Mouse (Mus musculus) midbrain, embryonic 16.5 days (tissue): ENCODE data around the gene Atp10b. TPM values are rescaled to one million over a fixed set of nuclear protein-coding genes. Genes with fewer than 3 reads are reported as not detected.

Experiments
- ATAC-seq: fragments of 200-750 bp; cut with Nextera tagmentation; 2 replicates; pipeline ENCODE4 v1.8.0; 2017; ENCODE audit warnings: moderate TSS enrichment
- H3K27ac ChIP-seq: fragments of 300-500 bp; sonication (generic); 2 replicates; pipeline ENCODE4 v1.5.1; 2014; ENCODE audit warnings: mild to moderate bottlenecking, low read length, mixed read lengths
- H3K27me3 ChIP-seq: fragments of 300-500 bp; sonication (generic); 2 replicates; pipeline ENCODE4 v1.6.1; 2014; ENCODE audit warnings: low read depth, low read length, mixed read lengths; ENCODE audit not compliant: control insufficient read depth, insufficient read depth
- H3K36me3 ChIP-seq: fragments of 300-500 bp; sonication (generic); 2 replicates; pipeline ENCODE4 v1.6.1; 2014; ENCODE audit warnings: mild to moderate bottlenecking, low read length, moderate library complexity, mixed read lengths; ENCODE audit not compliant: control insufficient read depth, insufficient read depth
- H3K4me1 ChIP-seq: fragments of 300-500 bp; sonication (generic); 2 replicates; pipeline ENCODE4 v1.6.1; 2014; ENCODE audit warnings: mild to moderate bottlenecking, low read length, mixed read lengths; ENCODE audit not compliant: control insufficient read depth, insufficient read depth
- H3K4me2 ChIP-seq: fragments of 300-500 bp; sonication (generic); 2 replicates; pipeline ENCODE4 v1.6.1; 2014; ENCODE audit warnings: mild to moderate bottlenecking, low read length, mixed read lengths
- H3K4me3 ChIP-seq: fragments of 300-500 bp; sonication (generic); 2 replicates; pipeline ENCODE4 v1.5.1; 2014; ENCODE audit warnings: low read depth, mild to moderate bottlenecking, low read length, moderate library complexity, mixed read lengths
- H3K9ac ChIP-seq: fragments of 300-500 bp; sonication (generic); 2 replicates; pipeline ENCODE4 v1.6.1; 2014; ENCODE audit warnings: low read depth, low read length, mixed read lengths
- H3K9me3 ChIP-seq: fragments of 300-500 bp; sonication (generic); replicated peaks from 2 replicates; pipeline ENCODE4 v1.6.1; 2014; ENCODE audit warnings: mild to moderate bottlenecking, low read length, mixed read lengths; ENCODE audit not compliant: control insufficient read depth, poor library complexity, severe bottlenecking
- WGBS: fragments of 180-500 bp; shearing (Covaris S2); extraction: QIAGEN DNeasy Blood & Tissue Kit; methylation state at CpG from one replicate; pipeline ENCODE4 v1.1.7; 2014; 5-methylcytosine and 5-hydroxymethylcytosine counted together
- polyA plus RNA-seq: library from polyadenylated mRNA; unstranded; fragments of >200 nt; fragmentation: Nextera tagmentation; extraction: Ambion mirVana; gene quantifications from 2 replicates; pipeline ENCODE4 v1.2.1, GENCODE M21; 2015

Atp10b gene
- polyA plus RNA-seq, 1 experiment from 2014 or later = 0.28 TPM

GRCm38 (mm10) chr11:43263548-43264218, 114.0 kb downstream of the Atp10b start:
- Histone ChIP-seq H3K27ac (no peak overlapping the region), H3K9ac (no peak overlapping the region), H3K4me2 (no peak overlapping the region), H3K4me3 (no peak overlapping the region), H3K9me3 (no peaks in the 10 kb centered on the region), H3K27me3 (no peaks in the 10 kb centered on the region), H3K36me3 (no peaks in the 10 kb centered on the region), H3K4me1 (no peaks in the 10 kb centered on the region)
- ATAC-seq = no peak; the same call in 1 of the 2 replicates
- 46% methylated on average over 3 of the region's 3 CpGs for WGBS

DNA sequence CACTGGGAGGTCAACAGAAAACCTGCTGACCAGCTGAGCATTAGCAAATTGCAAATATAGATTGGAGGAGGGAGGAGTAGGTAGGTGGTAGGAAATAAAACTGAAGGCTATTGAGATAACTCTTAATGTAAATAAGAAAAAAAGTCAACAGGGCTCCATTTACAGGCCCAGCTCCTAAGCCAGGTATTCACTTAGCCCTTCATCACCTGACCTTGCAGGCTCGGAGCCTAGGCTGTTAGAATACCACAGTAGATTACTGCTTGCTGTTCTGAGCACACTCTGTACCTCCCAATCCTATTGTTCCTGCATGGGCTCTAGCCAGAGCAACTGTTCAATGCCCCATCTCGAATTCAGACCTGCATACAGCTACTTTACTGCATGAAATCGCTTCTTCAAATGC, 117.8 kb downstream of the Atp10b start:
- Histone ChIP-seq H3K9me3 (no peaks in the 10 kb centered on the region), H3K9ac (no peak overlapping the region), H3K4me1 (peaks cover 18% of the 10 kb centered on the region), H3K4me2 (no peak overlapping the region), H3K27ac (no peak overlapping the region), H3K36me3 (no peaks in the 10 kb centered on the region), H3K4me3 (no peak overlapping the region), H3K27me3 (no peaks in the 10 kb centered on the region)
- WGBS = 83% methylated on average over 3 of the region's 3 CpGs
- no peak for ATAC-seq

DNA sequence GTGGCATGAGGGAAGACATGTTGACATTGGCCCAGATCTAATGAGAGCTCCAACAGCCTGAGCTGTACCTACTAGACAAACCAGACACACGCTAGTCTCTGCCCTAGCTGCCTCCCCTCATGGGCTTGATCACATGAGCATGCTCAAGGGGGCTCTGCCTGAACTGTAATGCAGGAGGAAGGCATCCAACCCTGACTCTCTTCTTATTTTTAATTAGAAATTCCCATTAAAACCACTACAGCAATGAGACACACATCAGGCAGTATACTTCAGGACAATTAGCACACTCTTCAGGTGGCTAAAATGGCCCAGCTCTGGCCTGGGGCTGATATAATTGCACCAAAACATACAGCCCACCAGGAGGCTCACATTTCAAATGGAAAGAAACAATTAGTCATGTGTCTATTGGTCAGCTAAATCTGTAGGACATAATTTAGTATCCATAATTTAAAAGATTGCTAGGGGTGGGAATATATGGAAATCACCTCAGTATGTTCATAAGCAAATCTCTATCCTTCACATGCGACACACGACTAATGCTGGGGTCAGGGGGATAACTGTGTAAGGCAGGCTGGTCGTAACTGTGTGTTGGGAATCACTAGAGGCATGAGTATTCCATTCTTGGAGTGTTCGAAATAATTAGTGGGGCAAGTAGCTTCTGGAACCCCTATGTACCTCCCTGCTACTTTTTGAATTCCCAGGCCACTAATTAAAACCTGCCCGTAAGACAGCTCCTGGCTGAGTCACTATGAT, 120.0 kb downstream of the Atp10b start:
- peak overlapping the region; percentile 81 for H3K27ac ChIP-seq
- H3K4me1 ChIP-seq = peaks cover 18% of the 10 kb centered on the region
- H3K36me3 ChIP-seq = no peaks in the 10 kb centered on the region
- 22% methylated on average over 6 of the region's 6 CpGs for WGBS
- no peaks in the 10 kb centered on the region for H3K9me3 ChIP-seq
- ATAC-seq = peak; percentile 92
- peak overlapping the region; percentile 48 for H3K4me2 ChIP-seq
- H3K27me3 ChIP-seq = no peaks in the 10 kb centered on the region
- H3K9ac ChIP-seq = peak overlapping the region; percentile 14; the same call in 1 of the 2 replicates
- H3K4me3 ChIP-seq = no peak overlapping the region

- H3K27me3 ChIP-seq = no peaks in the 10 kb centered on the region
- peaks cover 18% of the 10 kb centered on the region for H3K4me1 ChIP-seq
- H3K4me2 ChIP-seq = peak overlapping the region; percentile 48
- H3K27ac ChIP-seq = peak overlapping the region; percentile 81
- WGBS = 20% methylated on average over 10 of the region's 10 CpGs
- no peaks in the 10 kb centered on the region for H3K9me3 ChIP-seq
- H3K4me3 ChIP-seq = no peak overlapping the region; the same call in 1 of the 2 replicates
- ATAC-seq = peak; percentile 93
- no peaks in the 10 kb centered on the region for H3K36me3 ChIP-seq
- H3K9ac ChIP-seq = peak overlapping the region; percentile 14; the same call in 1 of the 2 replicates
Measured at GRCm38 (mm10) chr11:43270256-43270806, 120.7 kb downstream of the Atp10b start.

DNA sequence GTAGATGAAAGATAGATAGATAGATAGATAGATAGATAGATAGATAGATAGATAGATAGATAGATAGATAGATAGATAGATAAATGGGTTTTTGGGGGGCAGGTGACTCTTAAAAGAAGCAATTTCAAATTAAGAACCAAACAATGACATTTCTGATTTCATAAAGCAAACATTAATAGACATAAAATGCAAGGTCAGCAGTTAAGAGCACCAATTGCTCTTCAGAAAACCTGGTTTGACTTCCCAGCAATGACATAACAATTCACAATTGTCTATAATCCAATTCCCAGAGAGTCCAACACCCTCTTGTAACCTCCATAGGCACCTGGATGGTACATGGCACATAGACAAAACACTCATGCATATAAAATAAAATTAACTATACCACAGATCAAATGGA, 124.2 kb downstream of the Atp10b start:
- no peaks in the 10 kb centered on the region for H3K27me3 ChIP-seq
- H3K36me3 ChIP-seq = no peaks in the 10 kb centered on the region
- H3K9ac ChIP-seq = no peak overlapping the region
- H3K9me3 ChIP-seq = no peaks in the 10 kb centered on the region
- no peak overlapping the region for H3K4me2 ChIP-seq
- H3K27ac ChIP-seq = no peak overlapping the region
- ATAC-seq = no peak
- H3K4me1 ChIP-seq = peaks cover 18% of the 10 kb centered on the region
- no peak overlapping the region for H3K4me3 ChIP-seq

DNA sequence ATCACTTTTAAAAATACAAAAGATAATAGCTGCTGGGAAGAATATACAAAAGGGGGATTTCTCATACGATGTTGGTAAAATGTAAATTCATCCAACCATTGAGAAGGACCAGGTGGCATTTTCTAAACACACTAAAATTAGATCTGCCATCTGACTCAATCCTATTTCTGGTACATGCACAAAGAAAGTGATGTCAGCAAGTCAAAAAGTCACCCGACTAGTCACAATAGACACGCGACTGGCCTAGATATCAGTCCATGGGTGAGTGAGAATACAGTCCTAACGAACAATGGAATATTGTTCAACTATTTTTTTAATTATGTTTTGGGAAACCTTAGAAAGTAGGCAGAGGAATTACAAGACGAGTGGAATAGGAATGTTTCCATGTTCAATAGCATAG, 147.9 kb downstream of the Atp10b start:
- ATAC-seq = no peak
- 91% methylated on average over 6 of the region's 6 CpGs for WGBS
- no peaks in the 10 kb centered on the region for H3K27me3 ChIP-seq
- no peak overlapping the region for H3K27ac ChIP-seq
- H3K9ac ChIP-seq = no peak overlapping the region
- H3K4me2 ChIP-seq = no peak overlapping the region
- H3K9me3 ChIP-seq = no peaks in the 10 kb centered on the region
- no peaks in the 10 kb centered on the region for H3K4me1 ChIP-seq
- no peaks in the 10 kb centered on the region for H3K36me3 ChIP-seq
- H3K4me3 ChIP-seq = no peak overlapping the region

- Histone ChIP-seq H3K4me1 (no peaks in the 10 kb centered on the region; the same call in 1 of the 2 replicates), H3K27me3 (no peaks in the 10 kb centered on the region), H3K4me2 (no peak overlapping the region), H3K4me3 (no peak overlapping the region), H3K9me3 (no peaks in the 10 kb centered on the region), H3K27ac (no peak overlapping the region), H3K9ac (no peak overlapping the region), H3K36me3 (no peaks in the 10 kb centered on the region)
- 30% methylated on average over 1 of the region's 1 CpGs for WGBS
- no peak for ATAC-seq
Measured at GRCm38 (mm10) chr11:43311000-43311399, 161.3 kb downstream of the Atp10b start.
